Mouse (Mus musculus): ENCODE data around the gene Ell2. TPM values are rescaled to one million over a fixed set of nuclear protein-coding genes. Genes with fewer than 3 reads are reported as not detected.

Ell2 gene
- polyA plus RNA-seq, 1 experiment from 2014 or later = 0.74 TPM

DNA sequence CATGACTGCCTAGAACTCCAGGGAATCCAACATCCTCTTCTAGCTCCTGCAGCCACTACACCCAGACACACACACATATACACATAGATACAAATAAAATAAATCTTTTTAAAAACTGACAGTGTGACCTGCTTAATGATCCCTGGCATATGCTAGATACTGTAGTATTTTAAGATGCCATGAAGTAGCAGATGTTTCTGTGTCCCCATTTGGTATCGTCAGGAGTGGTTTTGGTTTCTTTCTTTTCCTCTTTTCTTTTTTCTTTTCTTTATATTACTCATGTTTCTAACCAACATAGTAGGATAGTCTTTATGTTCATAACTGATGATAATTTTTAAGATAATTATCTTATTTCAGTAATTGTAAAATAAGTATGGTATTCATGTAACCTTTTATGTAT, 29.0 kb downstream of the Ell2 start:
- ATAC-seq (replicated peaks) = no peak
- no peaks in the 10 kb centered on the region for H3K27me3 ChIP-seq
- no peaks in the 10 kb centered on the region for H3K36me3 ChIP-seq
- WGBS = 92% methylated on average over 1 of the region's 1 CpGs
- H3K4me2 ChIP-seq (replicated peaks) = no peak overlapping the region
- H3K4me3 ChIP-seq = no peak overlapping the region
- H3K4me1 ChIP-seq = no peaks in the 10 kb centered on the region
- H3K9me3 ChIP-seq = no peaks in the 10 kb centered on the region
- no peak overlapping the region for H3K9ac ChIP-seq (replicated peaks)
- no peak overlapping the region for H3K27ac ChIP-seq (replicated peaks)

DNA sequence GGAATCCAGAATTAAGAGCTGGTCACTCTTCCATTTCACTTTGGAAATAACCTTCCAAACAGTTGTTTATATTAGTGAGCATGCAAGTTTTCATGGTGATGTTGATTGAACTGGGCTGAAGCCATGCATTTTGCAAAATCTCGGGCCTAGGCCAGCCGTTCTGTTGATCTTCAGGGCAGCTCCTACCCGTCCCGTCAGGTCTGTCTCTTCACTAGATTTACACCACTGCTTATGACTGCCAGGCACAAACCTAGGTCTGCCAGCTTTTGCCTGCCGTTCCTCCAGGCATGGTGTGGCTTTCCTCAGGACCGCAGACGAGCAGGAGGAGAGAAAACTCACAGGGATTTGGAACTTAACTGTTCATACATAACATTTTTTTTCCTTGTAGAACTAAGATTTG, 31.4 kb downstream of the Ell2 start:
- H3K4me1 ChIP-seq = no peaks in the 10 kb centered on the region
- H3K27ac ChIP-seq (replicated peaks) = no peak overlapping the region
- 88% methylated on average over 7 of the region's 7 CpGs for WGBS
- no peaks in the 10 kb centered on the region for H3K36me3 ChIP-seq
- no peaks in the 10 kb centered on the region for H3K27me3 ChIP-seq
- no peaks in the 10 kb centered on the region for H3K9me3 ChIP-seq
- ATAC-seq (replicated peaks) = no peak
- H3K4me3 ChIP-seq = no peak overlapping the region
- no peak overlapping the region for H3K9ac ChIP-seq (replicated peaks)
- H3K4me2 ChIP-seq (replicated peaks) = no peak overlapping the region

DNA sequence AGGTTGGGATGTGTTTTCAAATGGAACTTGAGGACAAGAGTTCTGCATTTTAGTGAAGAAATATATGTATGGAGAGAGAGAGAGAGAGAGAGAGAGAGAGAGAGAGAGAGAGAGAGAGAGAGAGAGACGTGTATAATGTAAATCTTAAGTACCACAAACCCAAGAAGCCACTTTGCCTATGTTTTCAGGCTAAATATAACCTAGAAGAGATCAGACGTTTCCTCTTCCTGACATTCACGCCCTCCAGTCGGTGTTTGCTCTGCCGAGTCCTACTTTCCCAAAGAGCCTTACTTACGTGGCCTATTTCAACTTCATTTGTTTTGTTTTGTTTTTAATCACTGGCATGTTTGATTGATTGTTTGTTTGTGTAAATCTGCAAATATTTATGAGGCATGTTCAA, 32.0 kb downstream of the Ell2 start:
- H3K36me3 ChIP-seq = no peaks in the 10 kb centered on the region
- no peaks in the 10 kb centered on the region for H3K27me3 ChIP-seq
- no peak overlapping the region for H3K27ac ChIP-seq (replicated peaks)
- H3K9me3 ChIP-seq = no peaks in the 10 kb centered on the region
- no peaks in the 10 kb centered on the region for H3K4me1 ChIP-seq
- no peak overlapping the region for H3K4me3 ChIP-seq
- ATAC-seq (replicated peaks) = no peak
- H3K9ac ChIP-seq (replicated peaks) = no peak overlapping the region
- no peak overlapping the region for H3K4me2 ChIP-seq (replicated peaks)
- 65% methylated on average over 6 of the region's 6 CpGs for WGBS

DNA sequence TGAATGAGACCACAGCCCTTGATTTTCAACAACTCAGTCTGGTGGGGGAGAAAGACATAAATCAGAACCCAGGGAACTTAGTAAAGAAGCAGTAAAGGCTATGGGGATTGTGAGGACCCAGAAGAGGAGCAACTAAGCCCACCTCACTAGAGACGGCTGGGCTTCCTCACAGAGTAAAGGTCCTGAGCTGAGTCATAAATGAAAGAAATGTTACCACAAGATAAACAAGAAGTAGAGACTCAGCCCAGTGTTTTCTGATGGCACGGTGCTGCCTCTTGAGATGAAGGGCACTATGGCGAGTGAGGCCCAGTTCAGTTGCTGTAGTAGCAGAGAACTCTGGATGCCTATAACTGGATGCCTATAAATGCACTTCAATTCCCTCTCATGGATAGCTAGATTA, 32.4 kb downstream of the Ell2 start:
- Histone ChIP-seq H3K9ac (replicated peaks) (no peak overlapping the region), H3K4me1 (no peaks in the 10 kb centered on the region), H3K27me3 (no peaks in the 10 kb centered on the region), H3K4me2 (replicated peaks) (no peak overlapping the region), H3K4me3 (no peak overlapping the region), H3K9me3 (no peaks in the 10 kb centered on the region), H3K27ac (replicated peaks) (no peak overlapping the region), H3K36me3 (no peaks in the 10 kb centered on the region)
- WGBS = 91% methylated on average over 3 of the region's 3 CpGs
- ATAC-seq (replicated peaks) = no peak

DNA sequence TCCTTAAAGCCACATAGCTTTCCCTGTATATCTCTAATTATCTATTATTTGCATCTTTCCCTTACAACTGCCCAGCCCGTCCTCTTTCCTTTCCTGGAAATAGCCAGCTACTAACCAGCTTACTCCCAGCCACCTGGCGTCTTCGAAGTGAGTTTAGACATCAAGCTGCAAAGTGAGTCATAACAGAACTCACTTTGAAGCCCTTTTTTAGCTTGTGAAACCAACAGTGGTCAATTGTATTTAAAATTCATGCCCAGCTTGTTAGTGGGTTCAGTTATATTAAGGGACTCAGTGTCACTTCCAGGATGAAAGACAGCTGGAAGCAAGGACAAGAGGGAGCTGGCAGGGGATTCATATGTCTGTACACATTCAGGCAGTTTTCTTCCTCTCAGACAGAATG, 33.5 kb downstream of the Ell2 start:
- H3K9ac ChIP-seq (replicated peaks) = no peak overlapping the region
- H3K4me1 ChIP-seq = no peaks in the 10 kb centered on the region
- 67% methylated on average over 3 of the region's 3 CpGs for WGBS

DNA sequence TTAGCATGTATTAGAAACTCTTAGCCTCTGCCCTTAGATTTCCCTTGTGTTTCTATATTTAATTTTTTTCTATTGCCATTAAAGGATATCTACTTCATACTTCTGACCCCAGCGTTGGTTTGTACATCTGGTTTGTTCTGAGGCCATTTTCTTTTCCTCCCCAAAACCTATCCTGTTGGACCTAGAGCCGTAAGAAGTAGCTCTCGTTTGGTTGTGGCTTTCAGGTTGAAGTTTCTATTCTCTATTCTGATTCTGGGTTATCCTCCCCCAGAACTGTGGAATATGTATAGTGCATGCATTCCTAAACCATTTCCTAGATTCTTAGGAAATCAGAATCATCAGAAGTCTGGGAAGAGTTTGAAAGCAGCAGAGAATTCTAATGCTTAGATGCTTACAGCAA, 34.6 kb downstream of the Ell2 start:
- 90% methylated on average over 3 of the region's 3 CpGs for WGBS
- H3K4me3 ChIP-seq = no peak overlapping the region
- no peak overlapping the region for H3K9ac ChIP-seq (replicated peaks)
- H3K4me2 ChIP-seq (replicated peaks) = no peak overlapping the region
- H3K27ac ChIP-seq (replicated peaks) = no peak overlapping the region
- no peaks in the 10 kb centered on the region for H3K4me1 ChIP-seq
- H3K36me3 ChIP-seq = no peaks in the 10 kb centered on the region
- ATAC-seq (replicated peaks) = no peak
- H3K9me3 ChIP-seq = no peaks in the 10 kb centered on the region
- H3K27me3 ChIP-seq = no peaks in the 10 kb centered on the region

More for the DNA sequence above, 33.5 kb downstream of the Ell2 start:
- H3K4me2 ChIP-seq (replicated peaks) = no peak overlapping the region
- H3K36me3 ChIP-seq = no peaks in the 10 kb centered on the region
- H3K27me3 ChIP-seq = no peaks in the 10 kb centered on the region
- H3K27ac ChIP-seq (replicated peaks) = no peak overlapping the region
- no peaks in the 10 kb centered on the region for H3K9me3 ChIP-seq
- no peak for ATAC-seq (replicated peaks)
- H3K4me3 ChIP-seq = no peak overlapping the region

DNA sequence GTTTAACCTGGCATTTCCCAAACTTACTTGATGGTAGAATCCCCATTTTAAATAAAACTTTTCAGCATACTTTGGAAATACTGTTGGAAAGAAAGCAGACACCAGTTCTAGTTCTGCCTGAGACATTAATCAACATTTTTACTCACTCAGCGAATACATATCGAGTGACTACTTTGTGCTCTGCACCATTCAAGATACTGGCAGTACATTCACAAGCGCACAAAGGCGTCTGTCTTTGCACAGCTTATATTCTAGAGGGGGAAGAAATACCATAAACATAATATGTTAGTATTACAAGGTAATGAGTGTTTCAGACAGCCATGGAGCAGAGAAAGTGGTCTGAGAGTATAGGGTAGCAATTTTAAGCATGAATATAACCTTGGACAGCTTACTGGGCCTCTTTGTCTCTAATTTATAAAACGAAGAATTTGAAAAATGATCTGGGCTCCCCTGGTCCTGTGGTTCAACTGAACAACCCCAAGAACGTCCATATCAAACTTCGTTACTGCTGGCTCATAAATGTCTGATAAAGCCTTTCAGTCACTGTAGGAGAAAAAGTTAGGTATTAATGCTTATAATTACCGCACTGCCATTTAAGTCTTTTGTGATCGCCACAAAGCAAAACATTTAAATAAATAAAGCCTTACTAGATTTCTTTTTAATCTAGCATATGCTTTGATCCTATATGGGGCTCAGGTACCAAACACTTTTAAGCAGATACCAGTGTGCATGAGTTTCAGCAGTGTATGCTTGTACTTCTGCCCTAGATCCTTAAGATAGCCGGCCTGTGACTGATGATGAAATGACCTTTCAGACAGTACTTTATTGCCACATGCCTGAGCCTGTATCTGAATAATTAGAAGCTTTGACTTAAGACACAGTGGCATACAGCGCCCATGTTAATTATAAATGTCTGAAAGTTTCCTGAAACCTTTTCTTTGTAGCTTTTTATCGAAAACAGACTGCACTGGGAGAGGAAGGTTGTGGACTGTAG, 35.5 kb downstream of the Ell2 start:
- H3K27ac ChIP-seq (replicated peaks) = no peak overlapping the region

DNA sequence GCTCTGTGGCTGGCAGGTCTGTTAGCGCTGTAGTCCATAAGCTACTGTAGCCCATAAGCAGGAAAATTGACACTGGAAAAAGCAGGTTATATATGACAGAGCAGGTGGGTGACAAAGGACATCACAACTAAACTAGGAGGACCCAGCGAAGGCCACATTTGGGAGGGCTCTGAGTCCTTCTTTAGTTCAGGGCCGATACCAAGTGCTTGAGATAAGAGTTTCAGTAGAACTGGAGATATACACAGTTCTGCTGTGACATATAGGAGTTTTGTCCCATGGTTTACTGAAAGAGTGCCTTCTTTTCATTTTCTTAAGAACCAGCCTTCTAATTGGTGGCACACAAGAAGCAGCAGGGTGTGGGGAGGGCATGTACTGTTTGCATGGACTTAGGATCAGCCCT, 36.4 kb downstream of the Ell2 start:
- Histone ChIP-seq H3K9me3 (no peaks in the 10 kb centered on the region), H3K4me2 (replicated peaks) (no peak overlapping the region), H3K4me1 (no peaks in the 10 kb centered on the region), H3K36me3 (no peaks in the 10 kb centered on the region), H3K4me3 (no peak overlapping the region), H3K27ac (replicated peaks) (no peak overlapping the region), H3K27me3 (no peaks in the 10 kb centered on the region), H3K9ac (replicated peaks) (no peak overlapping the region)
- ATAC-seq (replicated peaks) = no peak
- WGBS = 95% methylated on average over 3 of the region's 3 CpGs

More for the DNA sequence above, 35.5 kb downstream of the Ell2 start:
- no peaks in the 10 kb centered on the region for H3K36me3 ChIP-seq
- no peaks in the 10 kb centered on the region for H3K9me3 ChIP-seq
- no peak overlapping the region for H3K9ac ChIP-seq (replicated peaks)
- no peaks in the 10 kb centered on the region for H3K4me1 ChIP-seq
- no peak for ATAC-seq (replicated peaks)
- H3K4me2 ChIP-seq (replicated peaks) = no peak overlapping the region
- no peaks in the 10 kb centered on the region for H3K27me3 ChIP-seq
- WGBS = 78% methylated on average over 12 of the region's 12 CpGs
- H3K4me3 ChIP-seq = no peak overlapping the region

DNA sequence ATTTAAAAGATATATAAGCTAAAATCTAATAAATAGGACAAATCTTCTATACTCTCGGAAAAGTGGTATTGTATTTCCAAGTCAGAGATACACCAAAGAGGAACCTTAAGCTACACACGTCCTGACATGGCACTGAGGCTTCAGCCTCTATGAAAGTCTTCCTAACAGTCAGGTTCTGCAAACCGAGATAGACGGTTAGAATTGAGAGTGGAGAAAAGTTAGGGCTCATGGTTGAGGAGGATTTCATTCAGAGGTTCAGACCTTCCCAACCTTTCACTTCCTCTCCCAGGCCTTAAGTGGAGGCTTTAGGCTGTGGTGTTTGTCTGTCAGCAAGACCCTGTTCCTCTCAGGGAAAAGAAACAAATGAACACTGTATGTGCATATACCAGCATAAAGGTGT, 37.5 kb downstream of the Ell2 start:
- no peaks in the 10 kb centered on the region for H3K27me3 ChIP-seq
- no peaks in the 10 kb centered on the region for H3K4me1 ChIP-seq
- H3K4me2 ChIP-seq (replicated peaks) = no peak overlapping the region
- no peak overlapping the region for H3K27ac ChIP-seq (replicated peaks)
- no peaks in the 10 kb centered on the region for H3K9me3 ChIP-seq
- ATAC-seq (replicated peaks) = no peak
- no peaks in the 10 kb centered on the region for H3K36me3 ChIP-seq
- H3K4me3 ChIP-seq = no peak overlapping the region
- 94% methylated on average over 4 of the region's 4 CpGs for WGBS
- H3K9ac ChIP-seq (replicated peaks) = no peak overlapping the region

DNA sequence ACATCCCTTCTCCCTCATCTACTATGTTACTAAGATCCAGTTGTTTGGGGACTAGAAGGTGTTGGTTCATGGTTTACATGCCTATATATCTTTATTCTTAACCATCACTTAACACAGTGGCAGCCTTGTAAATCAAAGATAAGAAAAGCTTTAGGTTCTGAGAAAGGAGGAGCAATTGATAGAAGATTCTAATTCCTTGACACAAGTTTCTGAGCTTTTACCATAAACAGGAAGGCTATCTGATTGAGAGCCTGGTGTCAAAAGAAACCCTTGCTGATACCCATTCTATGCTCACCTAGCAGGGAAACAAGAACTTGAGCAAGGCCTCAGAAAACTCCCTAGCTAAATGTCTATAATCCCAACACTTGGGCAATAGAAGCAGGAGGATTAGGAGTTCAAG, 38.8 kb downstream of the Ell2 start:
- no peaks in the 10 kb centered on the region for H3K4me1 ChIP-seq

DNA sequence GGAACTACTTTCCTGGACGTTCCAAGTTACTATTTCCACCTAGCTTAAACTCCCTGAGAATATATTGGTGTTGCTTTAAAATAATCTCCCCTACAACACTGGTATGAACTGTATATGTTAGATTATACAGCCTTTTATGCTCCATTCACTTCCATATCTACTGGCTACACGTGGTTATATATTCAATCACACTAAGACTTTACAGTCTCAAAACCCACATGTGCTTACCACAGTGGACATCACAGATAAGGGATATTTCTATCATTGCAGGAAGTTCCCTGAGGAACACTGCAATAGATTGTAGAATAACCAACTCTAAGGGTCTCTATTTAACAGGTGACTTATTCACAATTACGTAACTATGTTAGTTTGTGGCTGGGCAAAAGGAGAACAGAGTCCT, 40.7 kb downstream of the Ell2 start:
- Histone ChIP-seq H3K4me2 (replicated peaks) (no peak overlapping the region), H3K9ac (replicated peaks) (no peak overlapping the region), H3K4me3 (no peak overlapping the region), H3K36me3 (no peaks in the 10 kb centered on the region), H3K27ac (replicated peaks) (no peak overlapping the region), H3K27me3 (no peaks in the 10 kb centered on the region), H3K9me3 (no peaks in the 10 kb centered on the region), H3K4me1 (no peaks in the 10 kb centered on the region)
- no peak for ATAC-seq (replicated peaks)
- 91% methylated on average over 3 of the region's 3 CpGs for WGBS

More for the DNA sequence above, 38.8 kb downstream of the Ell2 start:
- no peaks in the 10 kb centered on the region for H3K36me3 ChIP-seq
- H3K9me3 ChIP-seq = no peaks in the 10 kb centered on the region
- H3K4me2 ChIP-seq (replicated peaks) = no peak overlapping the region
- no peak for ATAC-seq (replicated peaks)
- no peak overlapping the region for H3K4me3 ChIP-seq
- no peak overlapping the region for H3K9ac ChIP-seq (replicated peaks)
- H3K27me3 ChIP-seq = no peaks in the 10 kb centered on the region
- H3K27ac ChIP-seq (replicated peaks) = no peak overlapping the region

DNA sequence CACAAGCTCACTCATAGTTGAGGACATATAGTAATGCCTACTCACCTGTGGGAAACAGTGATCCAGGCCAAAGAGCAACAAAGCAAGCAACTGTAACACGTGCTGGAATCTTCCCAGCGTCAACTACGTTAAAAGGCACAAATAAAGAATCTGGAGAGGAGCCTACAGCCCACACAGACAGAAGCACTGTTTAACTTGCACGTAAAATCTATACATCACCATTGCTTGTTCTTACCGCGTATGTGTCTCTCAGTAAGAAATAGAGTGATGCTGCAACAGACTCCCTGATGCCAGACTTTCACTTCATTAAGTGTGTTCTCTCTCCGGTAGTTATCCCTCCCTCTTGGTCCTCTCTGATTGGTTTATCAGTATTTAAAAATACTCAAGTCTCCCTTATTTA, 42.1 kb downstream of the Ell2 start:
- Histone ChIP-seq H3K9me3 (no peaks in the 10 kb centered on the region), H3K27me3 (no peaks in the 10 kb centered on the region)

DNA sequence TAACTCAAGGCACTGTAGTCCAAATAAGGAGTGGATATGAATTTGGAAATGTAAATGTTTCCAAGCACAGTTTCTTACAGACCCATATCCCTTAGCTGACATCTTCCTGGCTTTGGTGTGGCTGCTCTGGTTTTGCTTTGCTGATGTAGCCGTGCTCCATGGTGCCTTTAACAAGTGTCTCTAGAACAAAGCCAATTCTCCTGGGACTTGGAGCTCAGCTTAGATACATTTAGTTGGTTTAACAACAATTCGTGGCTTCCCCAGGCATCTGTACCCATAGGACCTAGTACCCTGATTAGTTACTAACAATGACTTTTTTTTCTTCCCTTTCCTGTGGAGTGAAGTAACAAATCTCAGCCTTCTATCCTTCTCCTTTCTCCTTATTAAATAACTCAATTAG, 44.2 kb downstream of the Ell2 start:
- H3K9ac ChIP-seq (replicated peaks) = no peak overlapping the region
- no peaks in the 10 kb centered on the region for H3K36me3 ChIP-seq
- 49% methylated on average over 2 of the region's 2 CpGs for WGBS
- H3K4me2 ChIP-seq (replicated peaks) = no peak overlapping the region
- no peak overlapping the region for H3K4me3 ChIP-seq
- no peaks in the 10 kb centered on the region for H3K9me3 ChIP-seq
- no peaks in the 10 kb centered on the region for H3K27me3 ChIP-seq
- no peak for ATAC-seq (replicated peaks)
- H3K27ac ChIP-seq (replicated peaks) = no peak overlapping the region
- no peaks in the 10 kb centered on the region for H3K4me1 ChIP-seq

More for the DNA sequence above, 42.1 kb downstream of the Ell2 start:
- H3K9ac ChIP-seq (replicated peaks) = no peak overlapping the region
- no peak for ATAC-seq (replicated peaks)
- no peak overlapping the region for H3K4me2 ChIP-seq (replicated peaks)
- no peaks in the 10 kb centered on the region for H3K4me1 ChIP-seq
- WGBS = 89% methylated on average over 7 of the region's 7 CpGs
- no peak overlapping the region for H3K27ac ChIP-seq (replicated peaks)
- no peaks in the 10 kb centered on the region for H3K36me3 ChIP-seq
- H3K4me3 ChIP-seq = no peak overlapping the region
